Mouse (Mus musculus): ENCODE measurements around the gene Slc51b. TPM values are rescaled to one million over a fixed set of nuclear protein-coding genes. Genes with fewer than 3 reads are reported as not detected.

The Slc51b gene
- 16.4 and 26.4 TPM in 2 replicates for polyA plus RNA-seq (2015; fragmentation: Nextera tagmentation; extraction: Ambion mirVana)

DNA sequence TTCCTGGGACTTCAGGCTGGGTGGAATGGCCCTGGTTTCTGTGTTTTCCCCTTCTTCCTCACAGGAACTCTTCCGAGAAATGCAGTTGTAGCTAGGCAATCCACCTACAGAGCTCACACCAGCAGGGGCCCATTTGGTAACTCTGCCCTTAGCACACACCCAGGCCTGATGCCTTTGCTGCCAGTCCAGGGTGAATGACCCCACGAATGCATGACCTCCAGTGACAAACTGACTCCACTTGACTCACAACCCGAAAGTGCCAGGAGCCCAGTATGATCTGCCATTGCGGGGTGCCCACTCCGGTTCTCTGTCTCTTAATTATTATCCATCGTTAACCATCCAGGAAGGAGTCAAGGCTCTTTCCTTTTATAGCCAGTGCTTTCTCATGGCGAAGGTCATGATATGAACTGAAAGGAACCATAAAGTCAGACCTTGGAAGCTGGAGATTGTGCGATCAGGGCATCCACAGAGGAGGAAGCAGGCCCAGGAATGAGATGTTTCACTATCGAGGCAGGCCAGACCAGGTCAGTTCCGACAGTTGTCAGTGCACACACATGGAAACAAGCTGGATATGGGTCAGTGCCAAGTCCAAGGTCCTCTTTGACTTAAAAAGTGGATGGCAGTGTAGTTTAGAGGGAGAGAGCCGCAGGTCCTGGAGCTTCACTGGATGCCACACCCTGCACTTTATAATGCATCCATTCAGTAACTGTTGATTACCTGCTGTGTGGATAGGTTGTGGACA lies at the start of gene Slc51b:
TSS of gene Slc51b (minus strand) at position 196 of the 742 bp plus-strand sequence.
- peak within 1 kb of the TSS; percentile 94 for H3K27ac ChIP-seq (ENCODE audit: low read length)
- H3K36me3 ChIP-seq (ENCODE audit: control insufficient read depth, insufficient read depth, low read length): no peaks in the 10 kb centered on the region
- no peaks in the 10 kb centered on the region for H3K27me3 ChIP-seq (replicated peaks; ENCODE audit: control insufficient read depth, insufficient read depth, low read length)
- peak within 1 kb of the TSS; percentile 60; the same call in 1 of the 2 replicates for H3K9ac ChIP-seq (ENCODE audit: low read depth, low read length)
- H3K4me2 ChIP-seq (ENCODE audit: low read depth, low read length): peak within 1 kb of the TSS; percentile 38
- H3K9me3 ChIP-seq (ENCODE audit: control insufficient read depth, low read length): no peaks in the 10 kb centered on the region
- peak within 1 kb of the TSS; percentile 39 for H3K4me3 ChIP-seq (ENCODE audit: low read length)
- ATAC-seq: peak; percentile 82
- 59% methylated on average over 11 of the region's 11 CpGs for WGBS
- H3K4me1 ChIP-seq (ENCODE audit: control insufficient read depth, insufficient read depth, low read length): peaks cover 4% of the 10 kb centered on the region; the same call in 1 of the 2 replicates

DNA sequence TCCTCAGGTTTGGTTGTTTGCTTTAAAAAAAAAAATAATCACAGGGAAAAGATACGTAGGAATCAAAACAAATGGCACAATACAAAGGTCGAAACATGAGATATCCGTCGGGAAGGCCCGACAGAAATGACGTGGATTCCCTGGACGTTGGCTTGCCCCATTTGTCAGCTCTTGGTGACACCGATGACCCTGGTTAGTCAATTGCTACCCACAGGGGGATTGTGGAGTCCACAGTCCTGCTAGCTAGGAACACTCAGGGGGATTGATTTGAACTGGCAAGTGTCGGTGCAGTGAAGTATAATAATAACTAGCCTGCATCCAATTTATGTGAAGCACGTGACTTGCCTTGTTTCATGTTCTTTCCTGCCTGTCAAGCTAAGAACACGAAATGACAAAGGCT lies 44.9 kb upstream of the Slc51b start:
- no peak overlapping the region for H3K27ac ChIP-seq (ENCODE audit: low read length)
- H3K4me1 ChIP-seq (ENCODE audit: control insufficient read depth, insufficient read depth, low read length): peaks cover 2% of the 10 kb centered on the region; the same call in 1 of the 2 replicates
- ATAC-seq: no peak
- no peaks in the 10 kb centered on the region for H3K9me3 ChIP-seq (ENCODE audit: control insufficient read depth, low read length)
- no peak overlapping the region for H3K9ac ChIP-seq (ENCODE audit: low read depth, low read length)
- H3K36me3 ChIP-seq (ENCODE audit: control insufficient read depth, insufficient read depth, low read length): 0 out of 2 replicates have a peak, but pooled peaks cover 7% of the 10 kb centered on the region
- H3K4me2 ChIP-seq (ENCODE audit: low read depth, low read length): no peak overlapping the region
- 68% methylated on average over 11 of the region's 11 CpGs for WGBS
- no peaks in the 10 kb centered on the region for H3K27me3 ChIP-seq (replicated peaks; ENCODE audit: control insufficient read depth, insufficient read depth, low read length)
- no peak overlapping the region for H3K4me3 ChIP-seq (ENCODE audit: low read length)

DNA sequence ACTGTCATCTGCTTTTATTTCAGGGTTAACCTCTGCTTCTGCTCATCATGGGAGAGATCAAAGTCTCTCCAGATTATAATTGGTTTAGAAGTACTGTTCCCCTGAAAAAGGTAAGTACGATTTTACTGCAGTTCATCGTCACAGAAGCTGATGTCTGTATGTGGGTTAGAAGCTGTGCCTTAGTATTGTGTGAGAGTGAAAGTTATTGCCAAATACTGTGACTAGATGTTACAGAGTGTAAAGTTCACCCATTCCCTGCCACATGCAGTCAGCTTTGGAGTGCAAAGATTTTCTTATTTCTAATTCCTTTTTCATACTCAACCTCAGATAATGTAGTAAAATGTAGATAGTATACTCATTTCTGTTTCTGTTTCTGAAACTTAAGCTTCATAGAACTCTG lies 42.5 kb upstream of the Slc51b start:
- no peak overlapping the region for H3K27ac ChIP-seq (ENCODE audit: low read length)
- H3K4me2 ChIP-seq (ENCODE audit: low read depth, low read length): no peak overlapping the region

DNA sequence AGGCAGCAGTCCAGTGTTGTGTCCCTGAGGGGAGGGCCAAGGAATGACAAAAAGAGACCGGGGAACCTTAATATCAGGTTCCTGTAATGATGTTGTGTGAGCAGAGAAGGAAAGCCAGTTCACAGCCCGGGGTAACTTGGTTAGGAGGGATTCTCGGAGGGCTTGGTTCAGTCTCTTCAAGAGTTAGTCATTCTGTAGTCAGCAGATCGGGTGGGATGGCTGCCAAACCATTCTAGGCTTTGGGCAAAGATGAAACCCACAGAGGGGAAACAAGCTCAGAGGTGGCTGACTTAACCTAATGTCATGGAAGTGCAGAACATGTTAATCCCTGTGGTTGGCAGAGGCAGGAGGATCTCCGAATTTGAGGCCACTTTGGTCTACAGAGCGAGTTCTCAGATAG lies 41.4 kb upstream of the Slc51b start:
- Histone ChIP-seq H3K9ac (ENCODE audit: low read depth, low read length) (no peak overlapping the region), H3K9me3 (ENCODE audit: control insufficient read depth, low read length) (no peaks in the 10 kb centered on the region), H3K36me3 (ENCODE audit: control insufficient read depth, insufficient read depth, low read length) (0 out of 2 replicates have a peak, but pooled peaks cover 5% of the 10 kb centered on the region), H3K4me1 (ENCODE audit: control insufficient read depth, insufficient read depth, low read length) (peaks cover 14% of the 10 kb centered on the region), H3K27ac (ENCODE audit: low read length) (no peak overlapping the region), H3K4me3 (ENCODE audit: low read length) (no peak overlapping the region), H3K4me2 (ENCODE audit: low read depth, low read length) (no peak overlapping the region), H3K27me3 (replicated peaks; ENCODE audit: control insufficient read depth, insufficient read depth, low read length) (no peaks in the 10 kb centered on the region)
- WGBS: 93% methylated on average over 6 of the region's 6 CpGs
- ATAC-seq: no peak

More for the DNA sequence above, 42.5 kb upstream of the Slc51b start:
- WGBS: 94% methylated on average over 2 of the region's 2 CpGs
- Histone ChIP-seq H3K9me3 (ENCODE audit: control insufficient read depth, low read length) (no peaks in the 10 kb centered on the region), H3K4me1 (ENCODE audit: control insufficient read depth, insufficient read depth, low read length) (peaks cover 12% of the 10 kb centered on the region), H3K27me3 (replicated peaks; ENCODE audit: control insufficient read depth, insufficient read depth, low read length) (no peaks in the 10 kb centered on the region), H3K4me3 (ENCODE audit: low read length) (no peak overlapping the region), H3K9ac (ENCODE audit: low read depth, low read length) (no peak overlapping the region), H3K36me3 (ENCODE audit: control insufficient read depth, insufficient read depth, low read length) (0 out of 2 replicates have a peak, but pooled peaks cover 7% of the 10 kb centered on the region)
- ATAC-seq: no peak

DNA sequence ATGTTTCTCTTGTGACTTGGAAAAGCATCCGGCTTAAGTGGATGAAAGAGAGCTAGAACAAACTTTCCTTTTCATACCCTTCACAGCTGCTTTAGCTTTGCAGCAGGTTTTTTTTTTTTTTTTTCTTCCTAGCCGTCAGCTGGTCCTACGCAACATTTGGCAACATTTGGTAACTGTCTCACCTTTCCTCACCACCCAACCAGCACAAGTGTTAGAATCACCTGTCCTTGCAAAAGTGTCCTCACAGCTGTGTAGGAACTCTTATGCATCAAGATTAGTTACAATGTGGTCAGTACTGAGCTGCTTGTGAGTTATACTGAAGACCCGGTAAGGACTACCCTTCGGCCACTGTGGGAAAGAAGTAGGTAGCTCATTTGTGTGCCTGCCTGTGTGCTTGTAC lies 39.8 kb upstream of the Slc51b start:
- H3K9ac ChIP-seq (ENCODE audit: low read depth, low read length): no peak overlapping the region

DNA sequence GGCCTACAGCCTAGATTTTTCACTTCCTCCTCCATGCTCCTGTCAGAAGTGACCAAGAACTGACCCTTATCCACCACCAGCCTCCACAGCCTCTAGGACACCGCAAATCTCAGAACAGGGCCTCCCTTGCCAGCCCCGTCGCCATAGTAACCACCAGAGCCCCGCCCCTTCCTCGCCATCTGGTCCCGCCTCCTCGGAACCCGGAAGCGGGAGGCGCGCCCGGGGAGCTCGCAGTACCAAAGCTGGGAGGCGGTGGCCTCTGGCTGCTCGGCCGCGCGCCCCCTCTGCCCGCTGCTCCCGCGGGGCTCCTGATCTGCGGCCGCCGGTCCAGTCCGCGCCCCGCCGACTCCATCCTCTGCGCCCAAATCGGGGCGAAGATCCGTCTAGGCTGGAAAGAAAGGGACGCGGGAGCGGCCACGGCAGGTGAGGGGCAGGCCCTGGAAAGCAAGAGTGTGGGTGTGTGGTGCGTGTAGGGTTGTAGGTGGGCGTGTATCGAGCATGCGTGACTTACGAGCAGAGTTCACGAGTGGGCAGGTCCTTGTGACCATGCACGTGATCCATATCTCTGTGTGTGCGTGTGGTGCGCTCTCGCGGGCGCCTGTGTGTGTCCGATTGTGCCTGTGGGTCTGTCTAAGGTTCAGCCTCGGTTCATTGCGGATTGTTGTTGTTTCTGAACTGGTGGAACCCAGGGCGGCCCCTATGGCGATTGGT lies 38.1 kb upstream of the Slc51b start, which contains the start of gene Spg21:
TSS of gene Spg21 (plus strand) at position 216 of the 711 bp plus-strand sequence.
- H3K9ac ChIP-seq (ENCODE audit: low read depth, low read length): peak within 1 kb of the TSS; percentile 87
- H3K4me3 ChIP-seq (ENCODE audit: low read length): peak within 1 kb of the TSS; percentile 83
- under 1% methylated on average over 51 of the region's 53 CpGs for WGBS
- ATAC-seq: peak; percentile 97
- 0 out of 2 replicates have a peak, but pooled peaks cover 4% of the 10 kb centered on the region for H3K36me3 ChIP-seq (ENCODE audit: control insufficient read depth, insufficient read depth, low read length)
- H3K4me2 ChIP-seq (ENCODE audit: low read depth, low read length): peak within 1 kb of the TSS; percentile 79
- peak within 1 kb of the TSS; percentile 87 for H3K27ac ChIP-seq (ENCODE audit: low read length)
- no peaks in the 10 kb centered on the region for H3K9me3 ChIP-seq (ENCODE audit: control insufficient read depth, low read length)
- H3K4me1 ChIP-seq (ENCODE audit: control insufficient read depth, insufficient read depth, low read length): peaks cover 14% of the 10 kb centered on the region
- H3K27me3 ChIP-seq (replicated peaks; ENCODE audit: control insufficient read depth, insufficient read depth, low read length): no peaks in the 10 kb centered on the region

More for the DNA sequence above, 39.8 kb upstream of the Slc51b start:
- no peaks in the 10 kb centered on the region for H3K9me3 ChIP-seq (ENCODE audit: control insufficient read depth, low read length)
- WGBS: 73% methylated on average over 5 of the region's 5 CpGs
- ATAC-seq: no peak
- no peak overlapping the region for H3K4me3 ChIP-seq (ENCODE audit: low read length)
- H3K27ac ChIP-seq (ENCODE audit: low read length): no peak overlapping the region
- no peaks in the 10 kb centered on the region for H3K27me3 ChIP-seq (replicated peaks; ENCODE audit: control insufficient read depth, insufficient read depth, low read length)
- H3K36me3 ChIP-seq (ENCODE audit: control insufficient read depth, insufficient read depth, low read length): 0 out of 2 replicates have a peak, but pooled peaks cover 5% of the 10 kb centered on the region
- H3K4me2 ChIP-seq (ENCODE audit: low read depth, low read length): no peak overlapping the region
- H3K4me1 ChIP-seq (ENCODE audit: control insufficient read depth, insufficient read depth, low read length): peaks cover 14% of the 10 kb centered on the region

DNA sequence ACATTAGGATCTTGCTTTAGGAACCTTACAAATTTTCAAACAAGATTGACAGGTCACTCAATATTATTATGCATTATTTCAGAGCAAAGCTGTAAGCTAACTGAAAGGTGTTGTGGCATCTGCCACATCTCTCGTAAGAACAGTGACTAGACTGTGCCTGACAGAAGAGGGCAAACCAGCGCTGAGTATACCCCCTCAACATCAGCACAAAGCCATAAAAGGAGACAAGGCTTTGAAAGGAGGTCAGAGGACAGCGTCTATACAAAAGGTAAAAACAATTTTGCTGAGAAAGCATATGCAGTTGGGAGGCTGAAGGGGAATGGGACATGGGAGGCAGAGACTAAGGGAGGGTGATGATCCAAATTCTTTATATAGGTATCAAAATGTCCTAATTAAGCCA lies 37.4 kb upstream of the Slc51b start:
- no peaks in the 10 kb centered on the region for H3K36me3 ChIP-seq (ENCODE audit: control insufficient read depth, insufficient read depth, low read length)
- peak overlapping the region; percentile 79; the same call in 1 of the 2 replicates for H3K4me2 ChIP-seq (ENCODE audit: low read depth, low read length)
- H3K4me1 ChIP-seq (ENCODE audit: control insufficient read depth, insufficient read depth, low read length): peaks cover 14% of the 10 kb centered on the region
- WGBS: 56% methylated on average over 3 of the region's 3 CpGs
- no peak overlapping the region for H3K4me3 ChIP-seq (ENCODE audit: low read length)
- H3K9ac ChIP-seq (ENCODE audit: low read depth, low read length): peak overlapping the region; percentile 87; the same call in 1 of the 2 replicates
- ATAC-seq: peak; percentile 1; the same call in 1 of the 2 replicates
- H3K27ac ChIP-seq (ENCODE audit: low read length): no peak overlapping the region
- no peaks in the 10 kb centered on the region for H3K9me3 ChIP-seq (ENCODE audit: control insufficient read depth, low read length)
- H3K27me3 ChIP-seq (replicated peaks; ENCODE audit: control insufficient read depth, insufficient read depth, low read length): no peaks in the 10 kb centered on the region

DNA sequence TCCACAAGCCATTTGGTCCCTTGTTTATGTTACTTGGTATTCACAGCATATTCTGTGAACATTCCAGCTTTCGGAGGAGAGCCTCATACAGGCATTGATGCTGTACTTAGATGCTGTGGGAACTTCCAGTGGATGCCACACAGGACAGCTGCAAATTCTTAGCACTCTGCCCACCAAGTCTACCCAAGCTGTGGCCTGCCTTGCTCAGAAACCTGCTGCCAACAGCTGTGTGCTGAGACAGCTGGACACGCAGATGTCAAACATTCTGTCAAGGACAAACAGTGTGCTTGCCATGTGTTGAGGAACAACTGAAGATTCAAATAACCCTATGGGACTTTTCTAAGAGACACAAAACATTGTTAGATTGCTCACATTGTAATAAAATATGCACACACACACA lies 36.2 kb upstream of the Slc51b start:
- Histone ChIP-seq H3K4me2 (ENCODE audit: low read depth, low read length) (no peak overlapping the region), H3K27me3 (replicated peaks; ENCODE audit: control insufficient read depth, insufficient read depth, low read length) (no peaks in the 10 kb centered on the region), H3K9ac (ENCODE audit: low read depth, low read length) (no peak overlapping the region), H3K9me3 (ENCODE audit: control insufficient read depth, low read length) (no peaks in the 10 kb centered on the region), H3K36me3 (ENCODE audit: control insufficient read depth, insufficient read depth, low read length) (no peaks in the 10 kb centered on the region), H3K4me1 (ENCODE audit: control insufficient read depth, insufficient read depth, low read length) (peaks cover 14% of the 10 kb centered on the region), H3K27ac (ENCODE audit: low read length) (no peak overlapping the region), H3K4me3 (ENCODE audit: low read length) (no peak overlapping the region)
- 77% methylated on average over 2 of the region's 2 CpGs for WGBS
- no peak for ATAC-seq

DNA sequence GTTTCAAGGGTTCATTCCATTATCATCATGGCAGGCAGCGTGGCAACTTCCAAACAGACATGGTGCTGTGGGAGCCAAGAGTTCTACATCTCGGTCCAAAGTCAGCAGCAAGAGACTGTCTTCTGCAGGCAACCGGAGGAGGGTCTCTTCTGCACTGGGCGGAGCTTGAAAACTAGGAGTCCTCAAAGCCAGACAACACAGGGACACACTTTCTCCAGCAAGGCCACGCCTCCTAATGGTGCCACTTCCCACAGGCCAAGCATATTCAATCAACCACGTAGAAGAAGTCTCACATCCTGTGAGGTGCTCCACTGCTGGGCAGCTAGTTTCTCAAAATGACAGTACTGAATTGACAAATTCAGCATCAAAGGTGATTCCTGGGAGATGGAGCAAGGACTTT lies 25.2 kb upstream of the Slc51b start:
- no peak for ATAC-seq
- no peak overlapping the region for H3K27ac ChIP-seq (ENCODE audit: low read length)
- no peaks in the 10 kb centered on the region for H3K9me3 ChIP-seq (ENCODE audit: control insufficient read depth, low read length)
- H3K4me2 ChIP-seq (ENCODE audit: low read depth, low read length): no peak overlapping the region
- no peaks in the 10 kb centered on the region for H3K27me3 ChIP-seq (replicated peaks; ENCODE audit: control insufficient read depth, insufficient read depth, low read length)
- 91% methylated on average over 6 of the region's 6 CpGs for WGBS
- H3K36me3 ChIP-seq (ENCODE audit: control insufficient read depth, insufficient read depth, low read length): peaks cover 16% of the 10 kb centered on the region
- H3K4me1 ChIP-seq (ENCODE audit: control insufficient read depth, insufficient read depth, low read length): no peaks in the 10 kb centered on the region
- no peak overlapping the region for H3K4me3 ChIP-seq (ENCODE audit: low read length)
- no peak overlapping the region for H3K9ac ChIP-seq (ENCODE audit: low read depth, low read length)

All from intestine, embryonic 16.5 days (tissue).